Mouse (Mus musculus): ENCODE results near the gene Hoxc6. TPM values are rescaled to one million over a fixed set of nuclear protein-coding genes. Genes with fewer than 3 reads are reported as not detected.

The Hoxc6 gene
- total and polyA plus RNA-seq, 3 experiments, result 0.42 to 4.5 (median 0.79) TPM

DNA sequence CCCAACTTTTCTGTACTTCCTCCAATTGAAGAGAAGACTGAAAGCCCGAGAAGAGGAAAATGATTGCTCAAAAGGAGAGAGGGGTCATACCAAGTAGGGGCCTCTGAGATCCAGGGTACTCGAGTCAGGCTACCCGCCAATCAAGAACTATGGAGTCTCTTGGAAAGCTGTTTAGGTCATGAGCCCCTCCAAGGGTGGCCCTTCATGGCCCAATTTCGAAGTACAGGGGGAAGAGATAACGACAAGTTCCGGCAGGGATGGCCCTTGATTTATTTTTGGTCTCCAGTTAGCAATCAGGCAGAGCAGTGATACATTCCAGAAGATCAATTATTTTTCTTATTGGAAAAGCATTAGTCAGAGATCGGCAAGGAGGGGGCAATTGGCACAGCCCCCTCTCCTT, 6.3 kb upstream of the Hoxc6 start:
- TF ChIP-seq NRF1 (IDR thresholded peaks at IDR 0.05; ENCODE audit: low read depth, low read length) (no peak), ZNF384 (IDR thresholded peaks at IDR 0.05; ENCODE audit: low read depth, low read length) (no peak), E2F4 (IDR thresholded peaks at IDR 0.05; ENCODE audit: insufficient replicate concordance, low read depth, low read length) (no peak), POLR2AphosphoS2 (IDR thresholded peaks at IDR 0.05; ENCODE audit: low read depth, low read length) (no peak), ZKSCAN1 (IDR thresholded peaks at IDR 0.05; ENCODE audit: borderline replicate concordance, low read depth, low read length) (no peak), SIN3A (IDR thresholded peaks at IDR 0.05; ENCODE audit: low read length) (no peak), CHD1 (IDR thresholded peaks at IDR 0.05; ENCODE audit: low read depth, low read length) (no peak)
- H3K79me2 ChIP-seq (replicated peaks; ENCODE audit: control insufficient read depth, extremely low read depth, insufficient read depth, poor library complexity, severe bottlenecking), result no peaks in the 10 kb centered on the region
- H3K36me3 ChIP-seq (replicated peaks in 1 of 2; ENCODE audit: control insufficient read depth in 1 of 2, insufficient read depth in 1 of 2, low read length in 1 of 2), result no peaks in the 10 kb centered on the region
- 0 out of 4 replicates have a peak, but pooled peaks cover 0 to 2% of the 10 kb centered on the region in 2 experiments for H3K4me1 ChIP-seq (ENCODE audit: control insufficient read depth in 1 of 2, insufficient read depth in 2 of 2)
- no peaks in the 10 kb centered on the region for H3K9me3 ChIP-seq (replicated peaks; ENCODE audit: low read length)
- no peak overlapping the region for H3K27ac ChIP-seq (ENCODE audit: insufficient read depth, low read depth)
- peaks cover 35% of the 10 kb centered on the region for H3K27me3 ChIP-seq (replicated peaks)
- in situ Hi-C loops (cut with MboI; ENCODE audit: low pct_ligation_motif_present, low pct_unique_long_range_greater_than_20kb, low sequenced_read_pairs) (no loop called here), dilution Hi-C loops (cut with MboI; ENCODE audit: extremely low pct_ligation_motif_present, extremely low pct_unique_long_range_greater_than_20kb, low sequenced_read_pairs) (loop anchor here (10.0 kb wide), 1 partner anchor 183 kb away; no protein-coding TSS in a partner anchor)
- no peak for DNase-seq (ENCODE audit: extremely low read depth)
- H3K4me2 ChIP-seq (ENCODE audit: insufficient read depth, low read depth, poor library complexity, severe bottlenecking), result no peak overlapping the region
- H3K9ac ChIP-seq (ENCODE audit: insufficient read depth, low read depth), result no peak overlapping the region
- no peak overlapping the region for H3K4me3 ChIP-seq (replicated peaks in 1 of 3; ENCODE audit: low read depth in 2 of 3, low read length in 2 of 3, poor library complexity in 1 of 3)

DNA sequence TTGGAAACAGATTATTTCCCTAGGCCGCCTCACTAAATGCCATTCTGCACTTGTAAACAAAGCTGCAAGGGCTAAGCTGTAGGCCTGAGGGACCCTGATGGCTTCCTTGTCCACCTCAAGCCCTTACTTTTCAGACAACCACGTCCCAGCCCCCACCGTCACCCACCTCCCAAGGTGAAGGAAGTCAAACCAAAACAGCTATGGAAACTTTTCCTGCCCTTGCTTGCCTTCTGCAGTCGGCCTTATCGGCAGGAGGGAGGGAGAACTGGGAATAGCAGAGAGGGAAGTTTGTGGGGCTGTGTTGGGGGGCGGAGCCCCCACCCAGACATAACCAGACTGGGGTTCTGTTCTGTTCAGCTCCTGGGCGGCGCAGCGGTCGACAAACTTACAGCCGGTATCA, 5.9 kb upstream of the Hoxc6 start:
- Histone ChIP-seq H3K4me3 (replicated peaks in 1 of 3; ENCODE audit: low read depth in 2 of 3, low read length in 2 of 3, poor library complexity in 1 of 3) (no peak overlapping the region), H3K27me3 (replicated peaks) (peaks cover 32% of the 10 kb centered on the region), H3K4me2 (ENCODE audit: insufficient read depth, low read depth, poor library complexity, severe bottlenecking) (no peak overlapping the region), H3K36me3 (replicated peaks in 1 of 2; ENCODE audit: control insufficient read depth in 1 of 2, insufficient read depth in 1 of 2, low read length in 1 of 2) (no peaks in the 10 kb centered on the region), H3K9ac (ENCODE audit: insufficient read depth, low read depth) (no peak overlapping the region), H3K9me3 (replicated peaks; ENCODE audit: low read length) (no peaks in the 10 kb centered on the region), H3K79me2 (replicated peaks; ENCODE audit: control insufficient read depth, extremely low read depth, insufficient read depth, poor library complexity, severe bottlenecking) (no peaks in the 10 kb centered on the region), H3K27ac (ENCODE audit: insufficient read depth, low read depth) (no peak overlapping the region), H3K4me1 (ENCODE audit: control insufficient read depth in 1 of 2, insufficient read depth in 2 of 2) (peaks cover 0 to 3% of the 10 kb centered on the region in 2 experiments; a peak in 1 of 4 replicates)
- dilution Hi-C loops (cut with MboI; ENCODE audit: extremely low pct_ligation_motif_present, extremely low pct_unique_long_range_greater_than_20kb, low sequenced_read_pairs) (loop anchor here (10.0 kb wide), 1 partner anchor 183 kb away; no protein-coding TSS in a partner anchor), in situ Hi-C loops (cut with MboI; ENCODE audit: low pct_ligation_motif_present, low pct_unique_long_range_greater_than_20kb, low sequenced_read_pairs) (no loop called here)
- TF ChIP-seq ZC3H11A (IDR thresholded peaks at IDR 0.05; ENCODE audit: low read depth, low read length), result no peak
- TF ChIP-seq GABPA (IDR thresholded peaks at IDR 0.05; ENCODE audit: insufficient replicate concordance, low read depth, low read length), result no peak
- no peak for TF ChIP-seq MXI1 (IDR thresholded peaks at IDR 0.05; ENCODE audit: low read depth, low read length)
- TF ChIP-seq NELFE (IDR thresholded peaks at IDR 0.05; ENCODE audit: low read depth, low read length), result no peak
- no peak for TF ChIP-seq SMC3 (IDR thresholded peaks at IDR 0.05; ENCODE audit: low read depth, low read length)
- TF ChIP-seq PAX5 (IDR thresholded peaks at IDR 0.05; ENCODE audit: low read length), result no peak
- no peak for TF ChIP-seq SIN3A (IDR thresholded peaks at IDR 0.05; ENCODE audit: low read length)
- no peak for DNase-seq (ENCODE audit: extremely low read depth)

DNA sequence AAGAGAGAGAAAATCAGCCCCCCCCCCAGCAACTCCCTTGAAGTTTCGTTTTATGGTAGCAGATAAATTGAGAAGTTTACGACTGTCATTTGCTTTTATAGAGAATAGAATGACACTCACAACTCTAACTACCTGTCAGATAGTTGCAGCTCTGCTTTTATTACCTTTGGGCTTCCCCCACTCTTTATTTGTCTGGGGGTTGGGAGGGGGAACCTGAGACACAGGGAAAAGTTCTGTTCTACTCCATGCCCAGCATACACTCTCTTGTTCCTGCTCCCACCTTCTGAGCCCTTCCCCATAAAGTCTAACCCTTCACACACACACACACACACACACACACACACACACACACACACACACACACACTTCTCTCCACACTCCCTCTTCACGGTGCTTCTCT, 5.2 kb upstream of the Hoxc6 start:
- peaks cover 30% of the 10 kb centered on the region for H3K27me3 ChIP-seq (replicated peaks)
- no peak overlapping the region for H3K4me3 ChIP-seq (replicated peaks in 1 of 3; ENCODE audit: low read depth in 2 of 3, low read length in 2 of 3, poor library complexity in 1 of 3)
- no peak overlapping the region for H3K27ac ChIP-seq (ENCODE audit: insufficient read depth, low read depth)
- in situ Hi-C loops (cut with MboI; ENCODE audit: low pct_ligation_motif_present, low pct_unique_long_range_greater_than_20kb, low sequenced_read_pairs) (no loop called here), dilution Hi-C loops (cut with MboI; ENCODE audit: extremely low pct_ligation_motif_present, extremely low pct_unique_long_range_greater_than_20kb, low sequenced_read_pairs) (loop anchor here (10.0 kb wide), 1 partner anchor 182 kb away; no protein-coding TSS in a partner anchor)
- TF ChIP-seq E2F4 (IDR thresholded peaks at IDR 0.05; ENCODE audit: insufficient replicate concordance, low read depth, low read length) (no peak), ZNF384 (IDR thresholded peaks at IDR 0.05; ENCODE audit: low read depth, low read length) (no peak), IRF4 (IDR thresholded peaks at IDR 0.05; ENCODE audit: low read depth, low read length) (no peak), JUND (conservative IDR thresholded peaks at IDR 0.05; ENCODE audit: low read depth, low read length) (no peak), TBP (conservative IDR thresholded peaks at IDR 0.05; ENCODE audit: low read depth, low read length) (no peak), UBTF (IDR thresholded peaks at IDR 0.05; ENCODE audit: low read depth, low read length) (no peak), SMC3 (IDR thresholded peaks at IDR 0.05; ENCODE audit: low read depth, low read length) (no peak), SIN3A (IDR thresholded peaks at IDR 0.05; ENCODE audit: low read length) (no peak), NELFE (IDR thresholded peaks at IDR 0.05; ENCODE audit: low read depth, low read length) (no peak), CHD2 (IDR thresholded peaks at IDR 0.05; ENCODE audit: low read length) (no peak), NRF1 (IDR thresholded peaks at IDR 0.05; ENCODE audit: low read depth, low read length) (no peak), GABPA (IDR thresholded peaks at IDR 0.05; ENCODE audit: insufficient replicate concordance, low read depth, low read length) (no peak), JUN (IDR thresholded peaks at IDR 0.05; ENCODE audit: insufficient read depth, low read depth, low read length) (no peak)
- H3K4me1 ChIP-seq (ENCODE audit: control insufficient read depth in 1 of 2, insufficient read depth in 2 of 2), result peaks cover 0 to 7% of the 10 kb centered on the region in 2 experiments; a peak in 2 of 4 replicates
- no peak overlapping the region for H3K9ac ChIP-seq (ENCODE audit: insufficient read depth, low read depth)
- DNase-seq (ENCODE audit: extremely low read depth), result no peak
- no peaks in the 10 kb centered on the region for H3K9me3 ChIP-seq (replicated peaks; ENCODE audit: low read length)
- H3K4me2 ChIP-seq (ENCODE audit: insufficient read depth, low read depth, poor library complexity, severe bottlenecking), result no peak overlapping the region
- H3K36me3 ChIP-seq (replicated peaks in 1 of 2; ENCODE audit: control insufficient read depth in 1 of 2, insufficient read depth in 1 of 2, low read length in 1 of 2), result no peaks in the 10 kb centered on the region
- H3K79me2 ChIP-seq (replicated peaks; ENCODE audit: control insufficient read depth, extremely low read depth, insufficient read depth, poor library complexity, severe bottlenecking), result no peaks in the 10 kb centered on the region
